Mouse (Mus musculus) forebrain, embryonic 14.5 days (tissue): Measurements from ENCODE around the gene Mcm3ap. TPM values are rescaled to one million over a fixed set of nuclear protein-coding genes. Genes with fewer than 3 reads are reported as not detected.

Experiments
- ATAC-seq: fragments of 200-750 bp; cut with Nextera tagmentation; 2 replicates; pipeline ENCODE4 v1.8.0; 2017; ENCODE audit warnings: mild to moderate bottlenecking, moderate library complexity
- DNase-seq: peaks from one replicate; pipeline ENCODE4 v3.0.0-alpha.2; 2015; ENCODE audit warnings: low spot score
- H3K27ac ChIP-seq: fragments of 300-500 bp; sonication (generic); 2 replicates; pipeline ENCODE4 v1.5.1; 2014; ENCODE audit warnings: low read depth, mild to moderate bottlenecking, control low read depth, low read length, moderate library complexity
- H3K27me3 ChIP-seq: fragments of 300-500 bp; sonication (generic); replicated peaks from 2 replicates; pipeline ENCODE4 v1.6.1; 2014; ENCODE audit warnings: low read length, control low read depth, mixed read lengths; ENCODE audit not compliant: control insufficient read depth, insufficient read depth
- H3K36me3 ChIP-seq: fragments of 300-500 bp; sonication (generic); 2 replicates; pipeline ENCODE4 v1.6.1; 2014; ENCODE audit warnings: low read length, control low read depth; ENCODE audit not compliant: control insufficient read depth, insufficient read depth
- H3K4me1 ChIP-seq: fragments of 300-500 bp; sonication (generic); 2 replicates; pipeline ENCODE4 v1.6.1; 2014; ENCODE audit warnings: antibody characterized with exemption, low read length, control low read depth; ENCODE audit not compliant: control insufficient read depth, insufficient read depth
- H3K4me2 ChIP-seq: fragments of 300-500 bp; sonication (generic); 2 replicates; pipeline ENCODE4 v1.6.1; 2014; ENCODE audit warnings: mild to moderate bottlenecking, control low read depth, low read length
- H3K4me3 ChIP-seq: fragments of 300-500 bp; sonication (generic); 2 replicates; pipeline ENCODE4 v1.5.1; 2014; ENCODE audit warnings: low read depth, low read length, control low read depth
- H3K9ac ChIP-seq: fragments of 300-500 bp; sonication (generic); 2 replicates; pipeline ENCODE4 v1.6.1; 2014; ENCODE audit warnings: mild to moderate bottlenecking, low read length, control low read depth, moderate library complexity
- H3K9me3 ChIP-seq: fragments of 300-500 bp; sonication (generic); replicated peaks from 2 replicates; pipeline ENCODE4 v1.6.1; 2016; ENCODE audit warnings: low read length, control low read depth, mixed read lengths; ENCODE audit not compliant: control insufficient read depth
- WGBS: fragments of 180-500 bp; shearing (Covaris S2); extraction: QIAGEN DNeasy Blood & Tissue Kit; methylation state at CpG from one replicate; pipeline ENCODE4 v1.1.7; 2014; 5-methylcytosine and 5-hydroxymethylcytosine counted together
- polyA plus RNA-seq: library from polyadenylated mRNA; unstranded; fragments of >200 nt; fragmentation: Nextera tagmentation; extraction: Ambion mirVana; gene quantifications from 2 replicates; pipeline ENCODE4 v1.2.1, GENCODE M21; 2014

The Mcm3ap gene
- polyA plus RNA-seq = 65.3 and 73.1 TPM in 2 replicates

- DNase-seq (peak; percentile 94), ATAC-seq (peak; percentile 99)
- 2% methylated on average over 55 of the region's 55 CpGs for WGBS
- H3K9ac ChIP-seq = peak within 1 kb of the TSS; percentile 93
- H3K36me3 ChIP-seq = peaks cover 27% of the 10 kb centered on the region
- peak within 1 kb of the TSS; percentile 55 for H3K4me3 ChIP-seq
- peak within 1 kb of the TSS; percentile 73 for H3K27ac ChIP-seq
- H3K4me2 ChIP-seq = peak within 1 kb of the TSS; percentile 65
- H3K9me3 ChIP-seq = no peaks in the 10 kb centered on the region
- no peaks in the 10 kb centered on the region for H3K27me3 ChIP-seq
- no peaks in the 10 kb centered on the region for H3K4me1 ChIP-seq
These were observed at the start of gene Mcm3ap, which contains the start of gene Ybey for GRCm38 (mm10) chr10:76468203-76469162. Gene Mcm3ap (plus strand): TSS chr10:76468927. Gene Ybey (minus strand): TSS chr10:76469114.

GRCm38 (mm10) chr10:76425674-76426073, 43.1 kb upstream of the Mcm3ap start:
- ATAC-seq = no peak
- DNase-seq = no peak
- Histone ChIP-seq H3K27me3 (no peaks in the 10 kb centered on the region), H3K36me3 (peaks cover 94% of the 10 kb centered on the region), H3K4me2 (no peak overlapping the region), H3K27ac (no peak overlapping the region), H3K4me3 (no peak overlapping the region), H3K4me1 (no peaks in the 10 kb centered on the region), H3K9ac (no peak overlapping the region), H3K9me3 (no peaks in the 10 kb centered on the region)
- 94% methylated on average over 7 of the region's 7 CpGs for WGBS

DNA sequence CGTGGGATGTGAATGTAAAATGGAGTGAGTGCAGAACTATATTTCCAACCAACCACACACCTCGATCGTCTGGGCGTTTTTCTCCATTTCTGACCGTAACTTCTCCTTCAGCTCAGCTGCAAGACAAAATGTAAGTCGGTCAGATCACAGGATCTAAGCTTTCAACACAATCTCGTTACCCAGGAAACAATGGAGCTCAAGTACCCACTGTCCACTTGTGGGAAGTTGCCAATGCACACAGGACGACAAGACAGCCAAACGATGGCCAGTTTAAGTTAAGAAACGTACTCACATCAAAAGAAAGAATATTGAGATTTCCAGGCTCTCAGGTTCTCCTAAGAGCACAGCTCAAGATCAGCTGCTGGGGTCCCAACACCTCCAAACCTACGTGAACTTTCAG, 34.8 kb upstream of the Mcm3ap start:
- no peak overlapping the region for H3K27ac ChIP-seq
- no peak overlapping the region for H3K4me3 ChIP-seq
- no peak overlapping the region for H3K9ac ChIP-seq
- no peaks in the 10 kb centered on the region for H3K4me1 ChIP-seq
- ATAC-seq = no peak
- no peaks in the 10 kb centered on the region for H3K27me3 ChIP-seq
- no peaks in the 10 kb centered on the region for H3K9me3 ChIP-seq
- WGBS = 85% methylated on average over 11 of the region's 11 CpGs
- DNase-seq = no peak
- H3K4me2 ChIP-seq = no peak overlapping the region
- H3K36me3 ChIP-seq = peaks cover 95% of the 10 kb centered on the region

- DNase-seq (no peak), ATAC-seq (no peak)
- Histone ChIP-seq H3K27me3 (no peaks in the 10 kb centered on the region), H3K4me2 (no peak overlapping the region), H3K9ac (no peak overlapping the region), H3K27ac (no peak overlapping the region), H3K4me1 (peaks cover 14% of the 10 kb centered on the region; the same call in 1 of the 2 replicates), H3K9me3 (no peaks in the 10 kb centered on the region), H3K4me3 (no peak overlapping the region), H3K36me3 (peaks cover 53% of the 10 kb centered on the region)
- 94% methylated on average over 9 of the region's 9 CpGs for WGBS
These were observed 29.4 kb upstream of the Mcm3ap start for GRCm38 (mm10) chr10:76439107-76439890.

- H3K9ac ChIP-seq = no peak within 1 kb of the TSS
- peaks cover 14% of the 10 kb centered on the region; the same call in 1 of the 2 replicates for H3K4me1 ChIP-seq
- DNase-seq (no peak), ATAC-seq (no peak)
- H3K27ac ChIP-seq = no peak within 1 kb of the TSS
- H3K27me3 ChIP-seq = no peaks in the 10 kb centered on the region
- WGBS = 95% methylated on average over 17 of the region's 17 CpGs
- no peak within 1 kb of the TSS for H3K4me3 ChIP-seq
- peaks cover 44% of the 10 kb centered on the region for H3K36me3 ChIP-seq
- no peak within 1 kb of the TSS for H3K4me2 ChIP-seq
- no peaks in the 10 kb centered on the region for H3K9me3 ChIP-seq
These were observed 28.4 kb upstream of the Mcm3ap start, which contains the start of gene AC141477.1 for GRCm38 (mm10) chr10:76440281-76440680. Gene AC141477.1 (minus strand): TSS chr10:76440444.

DNA sequence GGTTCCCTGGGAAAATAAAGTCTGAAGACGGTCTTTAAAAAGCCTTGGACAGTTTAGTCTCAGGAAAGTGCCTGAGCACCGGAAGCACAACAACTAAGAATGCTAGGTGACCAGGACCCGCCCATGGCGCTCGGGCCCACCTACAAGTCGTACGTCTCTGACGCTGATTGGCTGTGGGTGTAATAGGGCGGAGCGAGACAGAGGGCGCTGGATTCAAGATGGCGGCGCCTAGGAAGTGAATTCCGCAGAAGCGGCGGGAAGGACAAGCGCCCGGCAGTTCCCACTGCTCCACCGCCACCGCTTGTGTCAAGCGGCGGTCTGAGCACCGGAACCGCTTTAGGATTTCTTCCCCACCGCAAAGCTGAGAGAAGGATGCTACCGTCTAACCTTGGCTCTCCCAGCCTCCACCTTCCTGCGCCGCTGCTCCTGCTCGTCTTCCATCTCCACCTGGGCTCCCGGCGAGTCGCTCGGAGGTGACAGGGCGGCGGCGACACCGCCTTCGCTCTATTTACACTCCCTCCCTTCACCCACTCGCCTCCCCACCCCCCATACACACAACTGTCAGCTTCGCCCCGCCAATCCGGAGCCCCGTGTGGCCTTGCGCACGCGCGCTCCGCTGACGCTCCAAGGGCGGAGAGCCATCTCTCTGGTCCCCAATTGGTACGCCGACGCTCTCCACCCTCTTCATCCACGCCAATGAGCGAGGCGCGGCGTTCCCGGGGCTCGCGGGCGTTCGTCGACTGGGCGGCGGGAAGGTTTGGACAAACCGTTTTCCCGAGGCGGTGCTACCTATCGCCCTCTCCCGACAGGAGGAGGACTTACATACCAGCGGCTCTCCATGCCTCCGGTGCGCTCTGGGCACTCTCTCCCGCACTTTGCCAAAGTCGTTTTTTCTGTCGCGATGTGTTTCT, 26.3 kb upstream of the Mcm3ap start, which contains the start of gene Pcnt:
Pcnt (minus strand) TSS at position 609 of the 911 bp plus-strand sequence.
- peak within 1 kb of the TSS; percentile 70 for H3K4me2 ChIP-seq
- H3K27ac ChIP-seq = peak within 1 kb of the TSS; percentile 92
- ATAC-seq (peak; percentile 99), DNase-seq (peak; percentile 99)
- H3K9me3 ChIP-seq = no peaks in the 10 kb centered on the region
- H3K36me3 ChIP-seq = peaks cover 24% of the 10 kb centered on the region
- H3K4me3 ChIP-seq = peak within 1 kb of the TSS; percentile 86
- H3K9ac ChIP-seq = peak within 1 kb of the TSS; percentile 77
- no peaks in the 10 kb centered on the region for H3K27me3 ChIP-seq
- WGBS = under 1% methylated on average over 78 of the region's 78 CpGs
- H3K4me1 ChIP-seq = peaks cover 14% of the 10 kb centered on the region; the same call in 1 of the 2 replicates

DNA sequence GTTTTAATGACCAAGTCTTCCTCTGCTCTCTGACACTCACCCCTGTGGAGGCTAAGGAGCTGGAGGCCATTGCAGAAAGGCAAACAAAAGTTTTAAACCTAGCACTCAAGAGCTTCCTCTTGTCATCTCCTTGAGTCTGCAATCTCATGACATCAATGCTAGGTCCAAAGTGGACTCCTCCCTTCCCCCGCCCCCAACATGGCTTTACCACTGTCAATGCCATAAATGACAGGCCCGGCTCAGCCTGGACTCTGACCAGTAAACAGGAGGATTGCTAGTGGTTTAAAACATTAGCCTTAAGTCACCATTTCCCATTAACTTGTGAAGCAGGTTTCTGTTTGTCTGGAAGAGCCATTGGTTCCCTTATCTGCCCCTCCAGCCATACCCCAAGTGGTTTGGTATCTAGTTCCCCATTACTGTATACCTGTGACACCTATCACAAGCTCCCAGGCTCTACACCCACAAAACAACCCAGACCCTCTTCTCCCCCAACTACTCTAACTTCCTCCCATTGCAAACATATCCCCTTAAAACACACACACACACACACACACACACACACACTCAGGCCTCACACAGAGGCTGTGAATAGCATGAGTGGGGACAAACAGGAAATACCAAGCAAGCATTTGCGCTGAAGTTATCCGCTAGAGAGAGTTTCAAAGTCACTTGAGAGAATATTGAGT, 22.6 kb upstream of the Mcm3ap start:
- no peak overlapping the region for H3K4me2 ChIP-seq
- no peaks in the 10 kb centered on the region for H3K27me3 ChIP-seq
- 82% methylated on average over 4 of the region's 4 CpGs for WGBS
- H3K36me3 ChIP-seq = no peaks in the 10 kb centered on the region
- ATAC-seq = no peak
- H3K9me3 ChIP-seq = no peaks in the 10 kb centered on the region
- H3K9ac ChIP-seq = no peak overlapping the region
- no peak overlapping the region for H3K4me3 ChIP-seq
- no peak for DNase-seq
- H3K27ac ChIP-seq = no peak overlapping the region
- peaks cover 14% of the 10 kb centered on the region; the same call in 1 of the 2 replicates for H3K4me1 ChIP-seq
